Mouse (Mus musculus): ENCODE measurements around the gene Adcy6. TPM values are rescaled to one million over a fixed set of nuclear protein-coding genes. Genes with fewer than 3 reads are reported as not detected.
A peak's percentile ranks its signal among the peaks of the same experiment; 100 is the strongest.

The Adcy6 gene
- total RNA-seq (2014; fragmentation: Nextera tagmentation) (55.8 and 57.2 TPM in 2 replicates), total RNA-seq (2017) (28.8 and 45.9 TPM in 2 replicates)

DNA sequence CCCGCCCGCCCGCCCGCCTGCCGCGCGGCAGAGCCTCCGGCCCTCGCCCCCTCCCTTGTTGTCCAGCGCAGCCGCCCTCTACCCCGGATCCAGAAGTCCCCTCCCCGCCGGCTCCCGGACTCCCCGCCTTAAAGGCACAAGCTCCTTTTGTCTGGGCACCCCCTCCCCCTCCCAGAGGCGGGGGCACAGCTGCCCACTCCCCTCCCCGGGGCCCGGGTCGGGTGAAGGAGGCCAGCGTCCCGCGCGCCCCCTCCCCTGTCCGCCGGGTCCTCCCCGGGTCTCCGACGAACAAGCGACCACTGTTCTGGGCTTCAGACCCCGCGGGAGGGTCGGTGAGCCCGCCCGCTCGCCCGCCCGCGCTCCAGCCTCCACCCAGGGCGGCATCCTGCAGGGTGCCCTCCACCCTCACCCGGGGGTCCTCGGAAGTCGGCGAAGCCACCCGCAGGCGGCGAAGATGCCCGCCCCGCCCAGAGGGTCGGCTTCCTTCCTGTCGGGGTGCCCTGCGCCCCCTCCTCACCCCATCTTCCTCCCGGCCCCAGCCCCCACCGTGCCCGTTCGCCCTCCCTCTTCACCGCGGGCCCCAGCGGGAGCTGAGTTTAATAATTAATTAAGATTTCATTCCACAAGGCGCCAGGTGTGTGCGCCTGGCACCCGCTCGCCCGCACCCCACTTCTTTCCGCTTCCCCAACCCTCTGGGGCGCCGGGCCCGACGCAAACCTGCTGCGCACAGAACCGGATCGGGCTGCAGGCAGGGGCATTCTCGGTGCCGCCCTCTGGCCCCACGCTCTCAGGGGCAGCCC, at the start of gene Adcy6:
Gene Adcy6, minus strand, starts transcription at position 746 of the 800 bp plus-strand sequence.
- ATAC-seq (replicated peaks; ENCODE audit: low FRiP score, low TSS enrichment, poor library complexity, severe bottlenecking), result no peak

DNA sequence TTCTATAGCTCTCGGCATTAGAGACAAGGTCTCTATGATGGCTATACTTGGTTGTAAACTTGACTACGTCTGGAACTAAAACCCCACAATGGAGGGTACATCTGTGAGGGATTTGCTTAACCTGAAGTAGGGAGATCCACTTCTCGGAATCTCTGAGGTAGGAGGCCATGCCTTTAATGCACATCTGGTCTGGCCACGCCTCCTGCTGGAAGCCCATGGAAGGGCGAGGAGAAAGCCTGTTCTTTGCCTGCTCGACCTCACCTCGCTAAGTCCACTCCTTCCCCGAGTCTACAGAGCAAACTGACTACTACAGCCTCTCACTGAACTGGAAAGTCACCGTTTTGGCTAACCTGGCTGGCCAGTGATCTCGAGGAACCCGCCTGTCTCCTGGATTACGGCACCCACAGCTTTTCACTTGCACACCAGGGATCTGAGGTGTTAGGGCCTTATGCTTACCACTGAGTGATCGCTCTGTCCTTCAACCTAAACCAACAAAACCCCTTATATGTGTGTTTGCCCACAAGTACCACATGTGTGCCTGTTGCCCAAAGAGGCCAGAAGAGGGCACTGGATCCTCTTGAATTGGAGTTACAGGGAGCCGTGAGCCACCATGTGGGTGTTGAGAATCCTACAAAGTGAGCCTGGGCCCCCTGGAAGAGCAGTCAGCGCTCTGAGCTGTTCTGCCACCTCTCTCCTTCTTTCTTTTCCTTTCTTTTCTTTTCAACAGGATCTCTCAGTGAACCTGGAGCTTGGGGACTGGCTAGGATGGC, 47.3 kb upstream of the Adcy6 start:
- ATAC-seq (replicated peaks; ENCODE audit: low FRiP score, low TSS enrichment, poor library complexity, severe bottlenecking), result 0 out of 2 replicates have a peak, but pooled peaks have one; percentile 35

DNA sequence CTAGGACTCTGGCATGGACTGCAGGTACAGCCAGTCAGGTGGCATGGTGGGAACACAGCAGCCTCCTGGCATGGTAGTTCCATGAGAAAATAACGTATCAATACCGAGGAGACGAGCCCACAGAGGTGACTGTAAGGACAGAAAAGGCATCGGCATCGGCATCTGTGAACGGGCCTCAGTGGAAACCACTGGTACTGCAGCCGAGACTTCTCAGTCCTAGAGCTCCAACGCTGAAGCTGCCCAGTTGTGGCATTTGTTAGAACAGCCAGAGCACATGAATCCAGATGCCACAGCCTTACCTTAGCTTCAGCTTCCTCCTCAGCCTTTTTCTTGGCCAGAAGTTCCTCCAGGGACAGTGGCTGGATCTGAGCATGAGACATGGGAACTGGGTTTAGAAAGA, 42.3 kb upstream of the Adcy6 start:
- ATAC-seq (replicated peaks; ENCODE audit: low FRiP score, low TSS enrichment, poor library complexity, severe bottlenecking), result no peak

DNA sequence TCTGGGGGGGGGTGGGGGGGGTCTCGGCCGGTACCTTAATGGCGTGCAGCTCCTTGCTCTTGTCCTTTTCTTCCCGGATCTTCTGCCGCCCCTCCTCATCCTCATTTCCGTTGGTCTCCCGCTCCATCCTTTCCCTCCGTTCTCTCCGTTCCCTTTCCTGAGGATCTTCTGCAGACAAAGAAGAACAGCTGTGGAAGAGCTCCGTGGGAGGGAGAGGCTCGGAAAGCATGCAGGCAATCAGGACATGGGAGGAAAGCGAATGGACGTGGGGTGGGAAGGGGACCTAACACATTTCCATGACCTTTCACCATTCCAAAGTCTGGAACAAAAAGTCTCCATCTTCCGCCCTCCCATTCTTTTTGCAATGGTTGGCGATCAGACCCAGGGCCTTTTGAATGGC, 41.6 kb upstream of the Adcy6 start:
- no peak for ATAC-seq (replicated peaks; ENCODE audit: low FRiP score, low TSS enrichment, poor library complexity, severe bottlenecking)

DNA sequence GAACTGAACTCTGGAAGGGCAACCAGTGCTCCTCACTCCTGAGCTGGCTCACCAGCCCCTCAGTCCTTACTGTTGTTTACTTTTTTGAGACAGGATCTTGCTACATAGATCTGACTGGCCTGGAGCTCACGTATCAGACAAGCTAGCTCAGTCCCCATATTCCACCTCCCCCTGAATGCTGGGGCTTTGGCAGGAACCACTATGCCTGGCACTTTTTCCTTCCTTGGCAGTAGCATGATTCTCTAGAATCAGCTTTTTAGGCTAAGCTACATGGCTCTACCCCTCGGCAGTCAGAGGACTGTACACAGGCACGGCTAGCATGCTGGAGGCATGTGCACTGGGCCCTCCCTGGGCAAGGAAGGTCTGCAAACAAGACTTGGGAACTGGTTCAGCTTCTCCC, 38.2 kb upstream of the Adcy6 start:
- no peak for ATAC-seq (replicated peaks; ENCODE audit: low FRiP score, low TSS enrichment, poor library complexity, severe bottlenecking)

DNA sequence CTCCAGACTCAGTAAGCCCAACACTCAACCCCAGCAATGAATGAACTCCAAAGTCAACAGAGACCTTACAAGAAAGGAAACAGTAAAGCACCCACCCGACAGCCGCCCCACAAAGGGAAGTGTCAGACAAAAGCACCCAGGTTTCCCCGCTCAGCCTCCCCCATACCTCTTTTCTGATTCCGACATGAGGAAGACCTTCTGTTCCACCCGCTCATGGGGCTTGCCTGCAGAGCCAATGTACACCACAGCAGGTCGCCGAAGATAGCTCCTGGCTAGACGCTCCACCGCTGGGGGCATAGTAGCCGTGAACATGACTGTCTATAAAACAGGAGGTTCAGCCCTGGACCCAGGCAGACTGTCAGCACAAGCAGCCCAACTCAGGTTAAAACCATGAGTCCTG, 37.4 kb upstream of the Adcy6 start:
- ATAC-seq (replicated peaks; ENCODE audit: low FRiP score, low TSS enrichment, poor library complexity, severe bottlenecking), result no peak

DNA sequence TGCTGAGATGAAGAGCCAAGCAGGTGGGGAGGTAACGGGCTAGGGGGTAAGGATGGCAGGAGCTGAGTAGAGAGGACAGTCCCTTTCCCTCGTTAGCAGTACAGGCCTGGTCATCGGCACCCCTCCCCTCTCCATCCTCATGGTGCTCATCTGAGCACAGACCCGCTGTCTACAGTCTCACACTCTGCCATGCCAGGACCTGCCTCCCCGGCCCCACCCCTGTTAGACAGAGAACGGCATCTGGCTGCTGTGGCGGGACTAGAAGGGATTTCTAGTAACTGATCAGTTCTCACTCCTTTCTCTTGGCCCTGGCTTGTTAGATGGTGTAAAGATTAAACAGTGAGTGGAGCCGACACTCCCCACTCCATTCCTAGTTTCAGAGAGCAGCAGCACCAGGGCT, 36.9 kb upstream of the Adcy6 start:
- ATAC-seq (replicated peaks; ENCODE audit: low FRiP score, low TSS enrichment, poor library complexity, severe bottlenecking), result no peak

DNA sequence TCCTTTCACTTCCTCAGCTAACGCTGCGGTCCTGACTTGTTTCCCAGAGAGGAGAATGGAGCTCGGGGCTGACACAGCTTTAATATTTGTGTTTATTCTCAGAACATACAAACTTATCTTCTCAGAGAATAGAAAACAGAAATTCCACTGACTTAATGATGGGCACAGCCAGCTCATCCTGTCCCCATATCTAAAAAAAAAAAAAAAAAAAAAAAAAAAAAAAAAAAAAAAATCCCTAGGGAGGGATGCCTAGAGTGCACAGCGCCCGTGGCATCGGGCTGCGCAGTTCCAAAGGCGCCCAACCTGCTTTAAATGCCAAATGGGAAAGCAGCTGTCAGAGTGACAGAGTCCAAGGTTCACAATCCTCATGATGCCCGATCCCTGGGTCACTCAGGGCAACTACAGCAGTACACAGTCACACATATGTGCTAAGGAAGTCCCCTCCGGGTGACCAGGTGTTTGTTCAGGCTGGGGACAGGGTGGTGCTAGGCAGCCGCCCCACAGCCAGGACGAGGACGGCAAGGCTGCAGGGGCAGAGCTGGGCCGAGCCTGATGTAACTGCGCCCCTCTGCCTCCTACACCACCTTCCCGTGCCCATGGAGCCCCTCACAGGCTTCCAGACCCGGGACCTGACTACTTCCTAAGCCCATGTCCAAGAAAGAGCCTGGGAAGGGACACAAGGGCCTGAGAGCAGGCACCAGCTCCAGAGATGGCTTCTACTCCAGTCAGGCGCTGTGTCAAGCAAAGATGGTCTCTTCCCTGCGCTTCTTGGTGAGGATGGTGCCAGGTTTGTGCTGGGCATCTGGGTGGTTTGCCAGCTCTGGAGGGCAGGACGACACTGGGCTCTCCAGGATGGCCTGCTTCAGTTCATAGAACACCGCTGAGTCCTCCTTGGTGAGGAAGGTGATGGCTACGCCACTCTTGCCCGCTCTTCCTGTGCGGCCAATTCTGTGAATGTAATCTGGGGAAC, 35.5 kb upstream of the Adcy6 start:
- ATAC-seq (replicated peaks; ENCODE audit: low FRiP score, low TSS enrichment, poor library complexity, severe bottlenecking), result no peak

DNA sequence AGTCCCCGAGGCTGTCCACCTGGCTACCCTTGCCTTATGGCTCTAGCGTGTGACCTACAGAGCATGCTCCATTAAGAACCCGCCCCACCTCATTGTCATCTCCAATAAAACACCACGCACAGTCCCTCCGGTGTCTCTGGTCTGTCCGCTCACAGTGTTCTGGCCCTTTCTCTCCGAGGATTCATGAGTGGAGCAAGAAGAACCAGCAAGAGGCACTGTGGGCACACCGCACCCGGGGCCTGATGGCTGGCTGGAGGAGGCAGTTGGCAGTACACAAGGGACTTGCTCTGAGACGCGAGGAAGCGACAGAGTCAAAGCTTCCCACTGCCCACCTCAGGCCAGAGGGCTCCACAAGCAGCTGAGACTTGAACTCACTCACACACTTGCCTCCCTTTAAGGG, 34.5 kb upstream of the Adcy6 start:
- ATAC-seq (replicated peaks; ENCODE audit: low FRiP score, low TSS enrichment, poor library complexity, severe bottlenecking), result no peak

DNA sequence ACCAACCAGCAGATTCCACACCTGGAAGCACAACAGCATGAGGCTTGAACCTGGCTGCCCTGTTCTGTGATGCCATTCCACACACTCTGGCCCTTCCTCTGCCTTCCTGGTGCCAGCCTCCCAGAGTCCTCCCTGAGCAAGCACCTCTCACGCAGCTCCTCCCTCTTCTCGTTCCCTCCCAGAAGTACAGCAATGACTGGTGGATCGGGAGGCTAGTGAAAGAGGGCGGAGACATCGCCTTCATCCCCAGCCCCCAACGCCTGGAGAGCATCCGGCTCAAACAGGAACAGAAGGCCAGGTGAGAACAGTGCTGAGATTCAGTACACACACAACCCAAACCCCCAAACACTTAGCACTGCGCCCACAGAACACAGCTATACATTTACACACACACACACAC, 30.3 kb upstream of the Adcy6 start:
- ATAC-seq (replicated peaks; ENCODE audit: low FRiP score, low TSS enrichment, poor library complexity, severe bottlenecking), result no peak

DNA sequence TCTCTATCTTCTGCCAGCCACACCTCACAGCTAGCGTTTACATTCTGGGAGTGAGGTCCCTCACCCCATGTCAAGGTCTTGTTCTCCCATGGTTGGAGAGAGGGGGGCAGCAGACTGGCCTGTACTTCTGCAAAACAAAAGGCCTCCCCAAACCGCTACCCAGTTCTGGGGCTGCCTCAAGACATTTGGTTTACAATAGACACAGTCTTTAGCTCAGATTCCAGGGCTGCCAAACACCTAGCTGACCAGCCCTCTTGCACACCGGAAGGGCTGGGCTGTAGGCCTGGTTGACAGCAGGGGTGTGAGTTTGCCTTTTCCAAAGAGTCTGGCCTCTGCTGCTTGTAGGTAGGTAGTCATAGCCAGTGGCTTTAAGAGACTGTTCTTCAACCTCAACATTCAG, 27.3 kb upstream of the Adcy6 start:
- no peak for ATAC-seq (replicated peaks; ENCODE audit: low FRiP score, low TSS enrichment, poor library complexity, severe bottlenecking)

DNA sequence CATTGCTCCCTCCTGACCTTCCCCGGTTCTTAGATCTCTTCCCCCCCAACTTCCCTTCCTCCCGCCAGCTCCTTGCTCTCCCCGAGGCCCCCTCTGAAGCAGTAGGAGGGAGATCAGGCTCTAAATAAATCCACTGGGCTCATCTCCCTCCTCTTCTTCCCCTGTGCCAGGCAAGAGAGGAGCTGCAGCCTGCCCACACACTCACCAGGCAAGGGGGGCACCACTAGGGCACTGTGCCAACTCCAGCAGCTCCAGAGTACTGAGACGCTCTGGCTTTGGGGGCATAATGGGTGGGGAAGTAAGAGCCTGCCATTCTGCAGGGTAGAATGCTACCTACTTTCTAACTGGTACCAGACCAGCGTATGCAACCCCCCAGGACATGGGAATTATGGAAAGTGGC, 26.6 kb upstream of the Adcy6 start:
- no peak for ATAC-seq (replicated peaks; ENCODE audit: low FRiP score, low TSS enrichment, poor library complexity, severe bottlenecking)

DNA sequence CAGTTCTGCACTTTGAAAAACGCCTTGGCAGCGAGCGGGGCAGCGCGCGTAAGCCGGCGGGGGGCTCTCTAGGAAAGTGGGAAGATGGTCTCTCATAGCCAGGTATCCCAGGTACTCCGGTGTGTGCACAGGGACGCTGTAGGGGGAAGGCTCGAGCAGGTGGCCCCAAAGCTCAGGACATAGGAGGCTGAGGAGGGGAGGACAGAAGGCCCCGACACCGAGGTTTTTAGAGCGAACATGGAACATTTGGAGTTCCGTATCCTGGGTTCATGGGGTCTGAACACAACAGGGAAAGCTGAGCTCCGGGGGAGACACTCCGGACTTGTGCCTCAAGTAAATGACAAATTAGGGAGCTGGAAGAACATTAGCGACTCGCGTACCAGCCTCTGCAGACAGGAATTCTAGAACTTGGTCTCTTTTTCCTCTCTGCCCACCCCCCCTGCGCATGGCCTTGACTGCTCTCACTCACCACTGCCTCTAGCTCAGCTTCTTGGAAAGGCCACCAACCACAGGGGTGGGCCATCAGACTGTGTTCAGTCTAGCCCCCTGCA, 25.5 kb upstream of the Adcy6 start:
- ATAC-seq (replicated peaks; ENCODE audit: low FRiP score, low TSS enrichment, poor library complexity, severe bottlenecking), result no peak

DNA sequence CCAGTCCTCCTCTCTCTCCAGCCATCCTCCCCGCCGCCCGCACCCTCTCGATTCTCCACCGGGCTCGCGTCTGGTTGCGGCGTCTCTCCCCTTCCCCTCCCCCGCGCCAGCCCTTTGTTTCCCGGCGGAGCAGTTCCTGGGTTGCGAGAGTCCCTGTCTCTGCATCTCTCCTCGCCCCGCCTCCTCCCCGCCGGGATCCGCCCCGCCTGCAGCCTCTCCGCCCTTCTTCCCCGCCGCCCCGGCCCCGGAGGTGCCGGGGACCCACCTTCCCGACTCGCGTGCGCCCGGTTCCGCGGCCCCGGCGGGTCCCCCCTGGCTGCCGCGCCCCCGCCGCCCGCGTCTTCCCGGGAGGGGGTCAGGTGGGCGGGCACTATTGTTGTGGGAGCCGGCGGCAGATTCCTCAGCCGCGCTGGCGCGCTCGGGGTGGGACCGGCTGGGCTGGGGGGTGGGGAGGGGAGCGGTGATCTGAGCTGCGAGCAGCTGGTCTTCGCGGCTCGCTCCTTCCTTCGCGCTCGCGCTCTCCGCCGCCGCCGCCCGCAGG, 24.7 kb upstream of the Adcy6 start:
- 0 out of 2 replicates have a peak, but pooled peaks have one; percentile 23 for ATAC-seq (replicated peaks; ENCODE audit: low FRiP score, low TSS enrichment, poor library complexity, severe bottlenecking)

DNA sequence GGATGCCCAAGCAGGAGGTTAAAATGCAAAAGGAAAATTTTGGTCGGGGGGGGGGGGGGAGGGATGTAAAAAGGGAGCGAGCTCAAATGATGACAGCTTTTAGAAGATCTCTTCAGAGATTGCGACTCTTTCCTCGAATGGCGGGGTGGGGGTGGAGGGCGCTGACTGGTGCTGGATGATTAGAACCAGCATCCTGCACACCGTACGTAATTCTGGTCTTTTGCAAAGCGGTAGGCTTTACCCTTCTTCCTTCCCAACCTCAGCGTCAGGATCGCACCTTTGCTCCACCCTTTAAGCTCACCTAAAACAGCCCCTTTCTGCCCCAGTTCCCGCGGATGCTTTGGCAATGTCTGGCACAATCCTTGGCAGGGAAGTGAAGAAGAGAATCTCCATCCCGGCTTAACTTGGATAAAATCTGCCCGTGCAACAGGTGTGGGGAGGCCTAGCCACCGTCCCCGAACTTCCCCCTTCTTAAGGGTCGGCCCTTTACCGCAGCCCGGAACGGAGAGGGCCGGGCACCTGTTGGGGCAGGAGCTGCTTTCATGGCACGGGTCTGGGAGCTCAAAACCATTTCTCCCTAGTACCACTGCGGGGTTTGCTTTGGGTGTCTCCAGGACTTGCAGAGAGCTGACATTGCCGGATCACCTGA, 24.1 kb upstream of the Adcy6 start:
- no peak for ATAC-seq (replicated peaks; ENCODE audit: low FRiP score, low TSS enrichment, poor library complexity, severe bottlenecking)

DNA sequence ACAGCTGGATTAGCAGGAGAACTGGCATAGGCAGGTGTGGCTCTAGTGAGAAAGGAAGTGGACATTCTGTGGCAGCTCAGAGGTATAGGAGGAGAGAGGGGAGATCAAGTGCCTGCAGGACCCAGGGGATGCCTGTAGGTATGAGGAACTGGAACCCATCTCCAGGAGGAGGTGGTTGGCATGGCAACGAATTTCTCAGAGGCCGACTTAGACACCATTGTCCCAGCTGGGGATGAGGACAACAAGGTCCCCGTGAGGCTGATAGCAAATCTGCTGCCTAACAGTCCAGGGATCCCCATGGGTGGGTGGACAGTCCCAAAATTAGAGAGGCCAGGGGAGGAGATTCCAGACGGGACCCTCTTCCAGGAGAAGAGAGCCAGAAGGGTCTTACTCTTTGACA, 23.0 kb upstream of the Adcy6 start:
- ATAC-seq (replicated peaks; ENCODE audit: low FRiP score, low TSS enrichment, poor library complexity, severe bottlenecking), result no peak

DNA sequence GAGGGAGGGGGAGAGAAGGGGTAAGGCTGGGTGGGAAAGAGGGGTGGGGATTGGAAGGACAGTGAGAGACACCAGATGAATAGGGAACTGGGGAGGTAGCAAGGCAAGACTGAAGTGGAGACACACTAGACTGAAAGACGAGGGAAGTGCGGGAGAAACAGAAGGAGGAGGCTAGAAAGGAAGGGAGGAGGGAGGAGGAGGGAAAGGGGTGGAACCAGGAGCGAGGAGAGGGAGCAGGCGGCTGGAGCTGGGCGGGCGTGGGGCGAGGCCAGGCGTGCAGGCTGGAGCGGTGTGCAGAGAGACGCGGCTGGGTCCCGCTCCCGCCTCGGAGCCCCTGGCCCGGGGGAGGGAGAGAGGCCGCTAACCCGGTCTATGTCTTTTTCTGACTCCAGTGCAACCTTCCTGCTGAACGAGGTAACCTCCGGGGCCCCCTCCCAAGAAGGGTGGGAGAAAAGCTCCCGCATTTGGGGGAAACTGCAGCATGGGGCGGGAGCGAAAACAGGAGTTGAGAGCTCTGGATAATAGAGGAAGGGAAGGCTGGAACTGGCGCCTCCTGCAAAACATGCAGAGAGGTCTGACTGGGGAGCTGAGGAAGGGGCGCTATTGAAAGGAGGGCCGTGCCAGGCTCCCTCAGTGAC, 22.4 kb upstream of the Adcy6 start:
- no peak; the same call in 1 of the 2 replicates for ATAC-seq (replicated peaks; ENCODE audit: low FRiP score, low TSS enrichment, poor library complexity, severe bottlenecking)

DNA sequence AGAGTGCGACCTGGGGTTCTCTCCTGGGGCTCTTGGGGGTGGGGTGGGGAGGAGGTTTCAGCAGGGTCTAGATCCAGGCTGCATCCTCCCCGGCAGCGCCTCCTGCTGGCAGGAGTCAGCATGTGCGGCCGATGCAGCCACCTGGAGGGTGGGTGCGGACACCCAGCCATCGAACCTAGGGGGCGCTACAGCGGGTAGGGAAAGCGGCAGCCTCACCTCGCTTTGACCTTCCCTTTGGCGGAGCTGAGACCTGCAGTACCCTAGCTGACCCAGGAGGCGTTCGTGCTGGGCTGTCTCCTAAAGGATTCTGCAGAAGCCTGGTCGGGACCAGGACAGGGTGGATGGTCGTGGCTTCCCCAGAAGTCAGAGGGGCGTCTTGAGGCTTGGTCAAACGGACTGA, 21.6 kb upstream of the Adcy6 start:
- peak; percentile 56 for ATAC-seq (replicated peaks; ENCODE audit: low FRiP score, low TSS enrichment, poor library complexity, severe bottlenecking)

All from megakaryocyte-erythroid progenitor cell, adult 5-6 weeks (primary cell).